Mouse (Mus musculus) MEL (cell line): ENCODE data around the gene Hpn.

Experiments
- CTCF ChIP-seq, 3 experiments: IDR thresholded peaks in 2 of 3; conservative IDR thresholded peaks in 1 of 3; 2 replicates each; pipeline ENCODE4 v1.5.1; 2011 to 2012; ENCODE audit warnings: low read length in 3 of 3, low read depth in 2 of 3, mild to moderate bottlenecking in 2 of 3, improper control_type of control experiment in 1 of 3, inconsistent platforms in 1 of 3, mixed read lengths in 1 of 3, moderate library complexity in 1 of 3; ENCODE audit not compliant: control insufficient read depth in 1 of 3, insufficient read depth in 1 of 3, poor library complexity in 1 of 3, severe bottlenecking in 1 of 3
- E2F4 ChIP-seq: IDR thresholded peaks from 2 replicates; pipeline ENCODE4 v1.6.1; 2011; ENCODE audit warnings: low read depth, low read length, improper control_type of control experiment, borderline replicate concordance
- ELF1 ChIP-seq: IDR thresholded peaks from 2 replicates; pipeline ENCODE4 v1.6.1; 2014; ENCODE audit warnings: low read depth, mild to moderate bottlenecking, inconsistent platforms, low read length, improper control_type of control experiment, moderate library complexity
- HCFC1 ChIP-seq: IDR thresholded peaks from 2 replicates; pipeline ENCODE4 v1.6.1; 2012; ENCODE audit warnings: low read depth, mild to moderate bottlenecking, inconsistent platforms, low read length, improper control_type of control experiment, moderate library complexity
- JUND ChIP-seq: IDR thresholded peaks from 2 replicates; pipeline ENCODE4 v1.6.1; 2011; ENCODE audit warnings: low read depth, mild to moderate bottlenecking, improper control_type of control experiment, low read length
- KAT2A ChIP-seq: conservative IDR thresholded peaks from 2 replicates; pipeline ENCODE4 v1.6.1; 2012; ENCODE audit warnings: low read depth, low read length, improper control_type of control experiment, inconsistent platforms
- NRF1 ChIP-seq: IDR thresholded peaks from 2 replicates; pipeline ENCODE4 v1.6.1; 2014; ENCODE audit warnings: low read depth, mild to moderate bottlenecking, inconsistent platforms, low read length, improper control_type of control experiment, moderate library complexity; ENCODE audit not compliant: poor library complexity, insufficient read depth, severe bottlenecking
- POLR2A ChIP-seq, 2 experiments: IDR thresholded peaks; 2 replicates each; pipeline ENCODE4 v1.6.1; 2011 to 2012; ENCODE audit warnings: low read length in 2 of 2, mild to moderate bottlenecking in 2 of 2, control low read depth in 1 of 2, improper control_type of control experiment in 1 of 2, low read depth in 1 of 2, moderate library complexity in 1 of 2; ENCODE audit not compliant: control insufficient read depth in 1 of 2, insufficient read depth in 1 of 2, poor library complexity in 1 of 2
- POLR2AphosphoS2 ChIP-seq: IDR thresholded peaks from 2 replicates; pipeline ENCODE4 v1.6.1; 2011; ENCODE audit warnings: low read length, improper control_type of control experiment
- SMC3 ChIP-seq: IDR thresholded peaks from 2 replicates; pipeline ENCODE4 v1.6.1; 2011; ENCODE audit warnings: low read depth, low read length, improper control_type of control experiment
- TAL1 ChIP-seq: IDR thresholded peaks from 2 replicates; pipeline ENCODE4 v1.6.1; 2012; ENCODE audit warnings: mild to moderate bottlenecking, inconsistent platforms, low read length, moderate library complexity, mixed read lengths
- TCF12 ChIP-seq: IDR thresholded peaks from 2 replicates; pipeline ENCODE4 v1.6.1; 2014; ENCODE audit warnings: low read depth, mild to moderate bottlenecking, inconsistent platforms, low read length, improper control_type of control experiment, moderate library complexity
- ZNF384 ChIP-seq: IDR thresholded peaks from 2 replicates; pipeline ENCODE4 v1.6.1; 2012; ENCODE audit warnings: low read depth, mild to moderate bottlenecking, inconsistent platforms, low read length, improper control_type of control experiment

DNA sequence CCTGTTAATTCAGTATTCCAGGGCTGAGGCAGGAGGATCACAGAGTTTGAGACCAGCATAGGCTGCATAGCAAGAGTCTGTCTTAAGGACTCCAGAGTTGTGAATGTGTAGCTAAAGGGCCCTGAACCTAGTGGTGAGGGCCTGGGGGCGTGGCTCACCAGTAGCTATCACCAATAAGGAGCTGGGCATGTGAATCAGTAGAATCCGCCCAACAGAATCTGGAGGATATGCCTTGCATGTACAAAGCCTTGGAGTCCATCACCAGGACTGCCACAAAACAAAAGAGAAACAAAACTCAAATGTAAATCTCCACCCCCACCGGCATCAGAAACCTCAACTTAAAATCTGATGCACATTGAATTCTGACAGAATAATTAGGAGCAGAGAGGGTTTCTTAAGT, 33.0 kb upstream of the Hpn start:
- TF ChIP-seq SMC3: no peak
- no peak for TF ChIP-seq ELF1
- no peak for TF ChIP-seq TAL1
- TF ChIP-seq POLR2A (IDR thresholded peaks at IDR 0.05; ENCODE audit: control insufficient read depth in 1 of 2, insufficient read depth in 1 of 2, low read depth in 1 of 2, low read length in 2 of 2, poor library complexity in 1 of 2): no peak
- no peak for TF ChIP-seq NRF1
- TF ChIP-seq CTCF (IDR thresholded peaks at IDR 0.05 in 2 of 3, conservative IDR thresholded peaks at IDR 0.05 in 1 of 3; ENCODE audit: control insufficient read depth in 1 of 3, insufficient read depth in 1 of 3, low read depth in 2 of 3, low read length in 3 of 3, poor library complexity in 1 of 3, severe bottlenecking in 1 of 3): no peak
- no peak for TF ChIP-seq ZNF384
- TF ChIP-seq TCF12: no peak
- no peak for TF ChIP-seq E2F4
- TF ChIP-seq JUND: no peak
- TF ChIP-seq KAT2A: no peak
- TF ChIP-seq POLR2AphosphoS2: no peak
- no peak for TF ChIP-seq HCFC1
